Mouse (Mus musculus): ENCODE measurements around the gene Snx1.

DNA sequence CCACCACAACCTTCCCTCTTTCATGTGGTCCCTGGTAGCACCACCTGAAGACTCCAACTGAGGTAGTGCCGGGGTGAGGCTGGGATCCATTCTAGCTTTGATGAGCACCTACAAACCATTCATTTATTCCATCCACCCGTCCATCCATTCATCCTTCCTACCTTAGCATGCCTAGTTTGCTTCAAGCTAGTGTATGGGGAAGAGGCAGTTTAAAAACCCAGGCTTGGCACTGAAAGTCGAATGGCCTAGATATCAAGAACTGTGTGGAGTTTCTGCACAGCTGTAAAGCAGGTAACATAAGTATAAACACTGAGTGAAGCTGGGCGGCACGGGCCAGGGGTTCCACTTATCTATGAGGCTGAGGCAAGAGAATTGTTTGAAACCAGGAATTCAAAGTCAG is 56.2 kb downstream of the Snx1 start:
- TF ChIP-seq GATA1 (IDR thresholded peaks at IDR 0.05; ENCODE audit: borderline replicate concordance, low read length) (no peak), FLI1 (IDR thresholded peaks at IDR 0.05; ENCODE audit: low read length) (no peak)

All from megakaryocyte, embryonic 14.5 days (primary cell).